Mouse (Mus musculus) mouse trophoblast stem cell (cell line): ENCODE measurements around the gene Trim41.
"Not testable (repeated sequence)": the region's sequence is repeated elsewhere in the genome, so short reads cannot be mapped to it uniquely, and the experiment has no call there.

Experiments used
- in situ Hi-C, 2 experiments: fragments of 300-500 bp; cut with MseI, MboI; formaldehyde crosslinking; loops; 2 replicates in 1 of 2; 3 replicates in 1 of 2; pipeline ENCODE4 v1.15.1; 2025

The Trim41 gene

GRCm38 (mm10) chr11:48837310-48838180 is 20.4 kb upstream of the Trim41 start:
- in situ Hi-C loops = no loop called here

- in situ Hi-C loops = no loop called here
Observed at GRCm38 (mm10) chr11:48836990-48837309, 19.8 kb upstream of the Trim41 start.

GRCm38 (mm10) chr11:48835923-48836322 is 18.8 kb upstream of the Trim41 start:
- in situ Hi-C loops = no loop called here

GRCm38 (mm10) chr11:48833731-48834639 is 16.8 kb upstream of the Trim41 start:
- in situ Hi-C loops = no loop called here

GRCm38 (mm10) chr11:48833078-48833730 is 16.1 kb upstream of the Trim41 start:
- in situ Hi-C loops = no loop called here

GRCm38 (mm10) chr11:48831273-48831672 is 14.1 kb upstream of the Trim41 start:
- in situ Hi-C loops = no loop called here

GRCm38 (mm10) chr11:48830279-48830678 is 13.1 kb upstream of the Trim41 start:
- in situ Hi-C loops = no loop called here

- in situ Hi-C loops = no loop called here
Observed at GRCm38 (mm10) chr11:48827926-48828325, 10.8 kb upstream of the Trim41 start.

GRCm38 (mm10) chr11:48826752-48827096 is 9.6 kb upstream of the Trim41 start:
- in situ Hi-C loops = no loop called here

GRCm38 (mm10) chr11:48825979-48826751 is 9.0 kb upstream of the Trim41 start, which contains the start of the genes Trim7 and Gm12184:
Gene Trim7 (plus strand): TSS chr11:48826140.
Gene Gm12184 (minus strand): TSS chr11:48826655.
- in situ Hi-C loops = not testable (repeated sequence)

- in situ Hi-C loops = no loop called here
Observed at GRCm38 (mm10) chr11:48824311-48824830, 7.2 kb upstream of the Trim41 start.

GRCm38 (mm10) chr11:48823536-48823972 is 6.4 kb upstream of the Trim41 start:
- in situ Hi-C loops = no loop called here

GRCm38 (mm10) chr11:48822768-48823512 is 5.8 kb upstream of the Trim41 start:
- in situ Hi-C loops = no loop called here

- in situ Hi-C loops = not testable (repeated sequence)
Observed at GRCm38 (mm10) chr11:48821299-48821698, 4.1 kb upstream of the Trim41 start.

- in situ Hi-C loops = no loop called here
Observed at GRCm38 (mm10) chr11:48820308-48820674, 3.1 kb upstream of the Trim41 start.

- in situ Hi-C loops = no loop called here
Observed at GRCm38 (mm10) chr11:48819614-48820307, 2.6 kb upstream of the Trim41 start.

- in situ Hi-C loops = no loop called here
Observed at GRCm38 (mm10) chr11:48818346-48818745, 1.2 kb upstream of the Trim41 start.

GRCm38 (mm10) chr11:48817794-48818193 is 641 bp upstream of the Trim41 start:
- in situ Hi-C loops = no loop called here

- in situ Hi-C loops = no loop called here
Observed at GRCm38 (mm10) chr11:48816281-48816781, 822 bp downstream of the Trim41 start.
